Mouse (Mus musculus): ENCODE data around the gene Skint8. TPM values are rescaled to one million over a fixed set of nuclear protein-coding genes. Genes with fewer than 3 reads are reported as not detected.
"Not testable (repeated sequence)": the region's sequence is repeated elsewhere in the genome, so short reads cannot be mapped to it uniquely, and the experiment has no call there.

Gene Skint8
- total RNA-seq (2021), result under 1 TPM in 1 of 2 experiments, not detected in 1; 0.62 TPM
- long read RNA-seq, result 0 reads

- DNase-seq (ENCODE audit: low spot score in 2 of 2), result no peak
Observed at GRCm38 (mm10) chr4:111919092-111919491, at the start of gene Skint8. Gene Skint8 (plus strand): TSS chr4:111919392.

- DNase-seq (ENCODE audit: low spot score in 2 of 2), result no peak
Observed at GRCm38 (mm10) chr4:111880112-111880875, 38.9 kb upstream of the Skint8 start.

- DNase-seq (ENCODE audit: low spot score in 2 of 2), result no peak
Observed at GRCm38 (mm10) chr4:111883543-111883942, 35.6 kb upstream of the Skint8 start.

- peak; percentile 75 to 79 for DNase-seq (ENCODE audit: low spot score in 2 of 2)
Observed at GRCm38 (mm10) chr4:111886018-111886417, 33.2 kb upstream of the Skint8 start.

GRCm38 (mm10) chr4:111886607-111887006 lies 32.6 kb upstream of the Skint8 start:
- DNase-seq (ENCODE audit: low spot score in 2 of 2), result peak; percentile 88

GRCm38 (mm10) chr4:111892138-111892537 lies 27.1 kb upstream of the Skint8 start:
- no peak for DNase-seq (ENCODE audit: low spot score in 2 of 2)

GRCm38 (mm10) chr4:111897755-111898154 lies 21.4 kb upstream of the Skint8 start:
- no peak for DNase-seq (ENCODE audit: low spot score in 2 of 2)

- no peak for DNase-seq (ENCODE audit: low spot score in 2 of 2)
Observed at GRCm38 (mm10) chr4:111898566-111898965, 20.6 kb upstream of the Skint8 start.

GRCm38 (mm10) chr4:111900491-111900890 lies 18.7 kb upstream of the Skint8 start:
- DNase-seq (ENCODE audit: low spot score in 2 of 2), result not testable (repeated sequence)

- DNase-seq (ENCODE audit: low spot score in 2 of 2), result no peak
Observed at GRCm38 (mm10) chr4:111901473-111901872, 17.7 kb upstream of the Skint8 start.

GRCm38 (mm10) chr4:111902775-111903174 lies 16.4 kb upstream of the Skint8 start, which contains the start of gene Slc5a9:
Gene Slc5a9 (minus strand): TSS chr4:111902918.
- DNase-seq (ENCODE audit: low spot score in 2 of 2), result no peak

GRCm38 (mm10) chr4:111907926-111908325 lies 11.3 kb upstream of the Skint8 start:
- DNase-seq (ENCODE audit: low spot score in 2 of 2), result no peak

GRCm38 (mm10) chr4:111961309-111961708 lies 42.1 kb downstream of the Skint8 start:
- DNase-seq (ENCODE audit: low spot score in 2 of 2), result peak in 1 of 2 experiments; percentile 8

GRCm38 (mm10) chr4:111963241-111963640 lies 44.0 kb downstream of the Skint8 start:
- DNase-seq (ENCODE audit: low spot score in 2 of 2), result not testable (repeated sequence)

GRCm38 (mm10) chr4:111963669-111964068 lies 44.5 kb downstream of the Skint8 start:
- no peak for DNase-seq (ENCODE audit: low spot score in 2 of 2)

- DNase-seq (ENCODE audit: low spot score in 2 of 2), result no peak
Observed at GRCm38 (mm10) chr4:111972623-111973022, 53.4 kb downstream of the Skint8 start, which contains the start of gene Skint7. Gene Skint7 (plus strand): TSS chr4:111972923.

Other genes starting within 250 kb of the Skint8 start
- 1 to 10 TPM; 6.2 to 8.3 TPM for gene Spata6, start 199.4 kb upstream of the Skint8 start, total RNA-seq (2021)
- not detected for gene Slc5a9, start 16.5 kb upstream of the Skint8 start, total RNA-seq (2021)
- under 1 TPM in 1 of 2 experiments, not detected in 1; 0.22 TPM for gene Skint7, start 53.5 kb downstream of the Skint8 start, total RNA-seq (2021)
- gene Skint1, start 86.9 kb downstream of the Skint8 start, total RNA-seq (2021), result not detected
- gene Skint4, start 152.6 kb downstream of the Skint8 start, total RNA-seq (2021), result not detected